Mouse (Mus musculus): Measurements from ENCODE around the gene Adamtsl1.

Gene Adamtsl1

DNA sequence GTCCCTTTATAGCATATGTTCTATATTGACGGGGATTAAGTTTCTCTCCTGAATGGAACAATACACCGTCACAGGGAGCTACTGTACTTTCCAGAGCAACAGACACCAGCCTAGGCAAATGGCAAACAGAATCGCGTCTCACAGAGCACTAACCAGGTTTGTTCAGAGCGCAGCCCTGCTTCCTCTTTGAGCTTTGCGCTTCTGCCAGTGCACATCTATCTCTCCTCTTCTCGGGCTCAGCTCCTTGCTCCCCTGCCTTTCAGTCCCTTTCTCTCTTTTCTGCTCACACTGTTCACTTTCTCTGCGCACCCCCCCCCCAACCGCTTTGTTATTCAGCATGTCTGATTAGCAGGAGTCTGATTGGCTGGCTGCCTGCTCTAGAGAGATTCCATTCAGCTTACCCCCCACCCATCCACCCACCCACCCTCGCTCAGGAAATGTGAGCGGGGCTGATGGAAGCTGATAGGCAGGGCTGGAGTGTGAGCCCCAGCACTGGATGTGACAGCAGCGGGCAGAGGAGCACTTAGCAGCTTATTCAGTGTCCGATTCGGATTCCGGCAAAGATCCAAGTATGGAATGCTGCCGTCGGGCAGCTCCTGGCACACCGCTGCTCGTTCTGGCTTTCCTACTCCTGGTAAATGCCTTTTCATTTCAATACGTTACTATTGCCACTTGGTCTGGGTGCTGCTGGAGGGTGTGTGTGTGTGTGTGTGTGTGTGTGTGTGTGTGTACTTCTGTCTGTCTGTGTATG, 539.7 kb downstream of the Adamtsl1 start:
- no peak for DNase-seq (ENCODE audit: low spot score)

DNA sequence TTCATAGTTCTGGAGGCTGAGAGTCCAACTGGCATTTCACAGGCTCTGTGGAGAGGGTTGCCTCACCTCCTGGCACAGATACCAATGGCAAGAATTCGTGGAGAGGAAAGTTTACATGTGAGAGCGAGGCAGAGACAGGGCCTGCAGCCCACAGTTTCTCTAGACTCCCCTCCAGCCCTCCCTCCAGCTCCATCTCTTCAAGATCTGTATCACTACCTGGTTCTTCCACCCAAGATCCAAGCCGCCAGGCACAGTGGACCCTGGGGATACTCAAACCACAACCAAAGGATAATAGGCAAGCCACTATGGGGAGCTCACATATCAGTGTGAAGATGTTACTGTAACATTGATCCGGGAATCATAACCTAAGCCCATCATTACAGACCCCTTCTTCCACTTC, 546.6 kb downstream of the Adamtsl1 start:
- DNase-seq (ENCODE audit: low spot score) = no peak

DNA sequence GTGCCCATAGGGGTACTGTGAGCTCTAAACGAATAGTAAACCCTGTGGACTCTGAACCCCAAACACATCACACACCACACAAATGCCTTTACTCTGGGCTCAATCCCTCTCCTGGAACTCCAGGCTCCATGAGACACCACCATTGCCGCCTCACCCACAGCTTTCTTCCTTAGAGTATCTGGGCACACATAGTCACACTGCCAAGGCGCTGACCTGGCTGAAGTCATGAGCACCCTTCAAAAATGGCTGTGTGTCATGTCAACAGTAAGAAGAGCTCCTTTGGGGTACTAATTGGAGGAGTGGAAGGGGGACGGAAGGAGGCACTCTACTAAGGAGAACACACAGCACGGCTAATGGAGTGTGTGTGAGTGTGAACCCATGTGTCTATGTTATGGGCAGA, 554.4 kb downstream of the Adamtsl1 start:
- no peak for DNase-seq (ENCODE audit: low spot score)

DNA sequence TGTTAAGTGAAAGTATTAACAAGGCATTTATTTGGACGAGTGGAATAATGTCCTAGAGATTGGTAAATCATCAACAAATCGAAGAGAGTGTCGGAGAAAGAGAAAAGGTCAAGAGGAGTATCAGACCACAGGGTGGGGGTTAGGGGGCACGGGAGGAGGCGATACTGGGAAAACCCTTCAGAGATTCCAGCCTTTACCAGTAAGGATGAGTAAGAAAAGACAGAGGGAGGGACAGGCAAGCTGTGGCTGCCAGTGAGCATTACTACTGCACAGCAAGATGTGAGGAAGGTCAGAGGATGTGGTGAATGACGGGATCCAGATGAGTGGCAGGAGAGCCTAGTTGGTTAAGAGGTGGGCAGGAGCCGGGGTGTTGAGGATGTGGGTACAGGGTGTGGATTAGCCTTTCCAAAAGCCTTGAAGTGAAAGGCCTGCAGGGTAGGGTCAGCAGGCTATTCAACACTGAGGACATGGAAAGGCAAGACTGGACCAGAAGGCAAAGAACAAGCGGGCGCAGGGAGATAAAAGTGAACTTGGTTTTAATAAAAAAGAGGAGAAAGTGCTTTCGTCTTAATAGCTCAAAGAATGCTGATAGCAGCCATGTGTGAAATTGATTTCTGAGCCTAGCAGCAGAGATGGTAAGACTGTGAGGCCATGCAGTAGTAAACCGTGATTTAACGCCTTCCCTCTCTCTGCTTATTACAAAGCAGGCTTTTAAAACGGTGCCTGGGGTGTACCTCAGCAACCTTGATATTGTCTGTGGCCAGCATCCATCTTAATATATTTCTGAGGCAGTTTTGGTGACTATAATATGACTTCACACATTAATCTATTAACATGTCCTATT, 555.1 kb downstream of the Adamtsl1 start:
- no peak for DNase-seq (ENCODE audit: low spot score)

DNA sequence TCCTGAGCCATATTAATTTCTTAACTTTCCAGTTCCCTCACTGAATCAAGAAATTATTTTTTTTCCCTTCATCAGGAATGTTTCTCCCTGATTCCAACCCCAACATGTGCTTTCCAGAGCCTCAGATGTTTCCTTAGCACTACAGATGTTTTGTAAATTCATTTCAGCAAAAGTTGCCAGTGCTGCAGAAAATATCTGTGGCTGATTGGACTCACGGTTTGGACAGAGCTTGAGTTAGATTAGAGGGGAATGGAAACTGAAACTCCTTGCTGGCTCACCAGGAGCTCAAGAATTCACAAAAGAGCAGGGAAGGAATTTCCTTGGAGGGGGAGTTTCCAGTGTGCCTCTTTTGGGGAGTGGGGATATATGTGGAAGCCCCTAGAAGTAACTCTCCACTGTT, 560.9 kb downstream of the Adamtsl1 start:
- no peak for DNase-seq (ENCODE audit: low spot score)

DNA sequence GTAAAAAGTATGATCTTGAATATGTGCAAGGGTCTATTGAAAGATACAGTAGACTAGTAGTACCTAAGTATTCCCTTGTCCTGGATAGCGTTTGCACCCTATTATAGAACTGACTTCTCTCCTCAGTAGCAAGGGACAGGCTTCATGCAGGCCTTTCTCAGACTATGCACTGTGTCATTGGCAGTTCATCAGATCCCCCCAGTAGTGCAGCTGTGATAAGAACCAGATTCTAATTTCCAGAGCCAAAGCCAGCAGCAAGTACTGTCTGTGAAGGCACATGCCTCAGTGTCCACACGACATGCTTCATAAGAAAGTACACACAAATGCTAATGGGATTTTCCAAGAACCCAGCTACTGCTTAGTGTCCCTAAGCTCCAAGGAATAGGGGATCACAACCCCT, 563.4 kb downstream of the Adamtsl1 start:
- DNase-seq (ENCODE audit: low spot score) = no peak

DNA sequence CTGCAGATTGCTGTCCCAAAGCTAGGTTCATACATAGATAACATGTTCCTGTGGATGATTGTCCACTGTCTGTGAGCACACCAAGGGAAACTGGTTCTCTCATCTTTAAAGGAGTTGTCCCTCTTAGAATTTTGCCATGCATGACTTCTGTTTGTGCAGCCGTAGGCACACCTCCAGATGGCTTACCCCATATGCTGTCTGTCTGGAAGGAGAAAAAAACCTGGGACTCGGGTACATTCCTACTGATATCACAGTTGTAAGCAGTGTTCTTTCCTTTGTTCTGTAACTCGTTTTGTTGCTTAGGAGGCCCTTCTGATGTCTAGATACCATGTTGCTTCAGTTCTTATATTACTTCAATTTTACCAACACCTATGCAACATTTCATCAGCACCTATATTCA, 563.9 kb downstream of the Adamtsl1 start:
- DNase-seq (ENCODE audit: low spot score) = no peak

DNA sequence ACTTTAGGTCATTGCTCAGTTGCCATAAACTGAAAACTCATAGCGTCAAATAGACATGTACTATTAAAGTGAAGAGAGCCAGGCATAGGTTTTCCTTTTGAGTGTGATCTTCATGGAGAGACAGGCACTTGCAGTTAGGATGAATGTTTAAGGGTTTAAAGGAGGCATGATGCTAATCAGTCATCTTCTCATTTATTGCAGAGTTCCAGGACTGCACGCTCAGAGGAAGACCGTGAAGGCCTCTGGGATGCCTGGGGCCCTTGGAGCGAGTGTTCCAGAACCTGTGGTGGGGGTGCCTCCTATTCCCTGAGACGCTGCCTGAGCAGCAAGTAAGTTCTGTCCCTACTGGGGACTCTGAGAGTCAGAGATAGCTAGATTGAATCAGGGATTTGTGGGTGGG, 573.5 kb downstream of the Adamtsl1 start:
- no peak for DNase-seq (ENCODE audit: low spot score)

DNA sequence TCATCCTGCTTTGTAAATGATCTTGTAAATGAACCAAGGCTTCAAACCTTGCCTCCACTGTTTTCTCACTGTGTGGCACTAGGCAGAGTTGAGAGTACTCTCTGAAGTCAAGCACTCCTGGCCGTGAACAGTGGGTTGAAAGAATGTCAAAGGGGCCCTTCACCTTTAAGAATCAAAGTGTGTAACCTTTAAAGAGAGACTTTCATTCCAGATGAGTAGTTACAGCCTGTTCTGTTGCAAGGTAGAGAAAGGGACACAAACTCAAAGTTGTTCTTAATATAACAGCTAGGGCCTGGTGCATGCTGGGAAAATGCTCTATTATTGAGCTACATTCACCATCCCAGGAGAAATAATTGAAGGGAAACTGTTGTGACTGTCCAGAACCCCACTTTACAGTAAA, 589.2 kb downstream of the Adamtsl1 start:
- no peak for DNase-seq (ENCODE audit: low spot score)

DNA sequence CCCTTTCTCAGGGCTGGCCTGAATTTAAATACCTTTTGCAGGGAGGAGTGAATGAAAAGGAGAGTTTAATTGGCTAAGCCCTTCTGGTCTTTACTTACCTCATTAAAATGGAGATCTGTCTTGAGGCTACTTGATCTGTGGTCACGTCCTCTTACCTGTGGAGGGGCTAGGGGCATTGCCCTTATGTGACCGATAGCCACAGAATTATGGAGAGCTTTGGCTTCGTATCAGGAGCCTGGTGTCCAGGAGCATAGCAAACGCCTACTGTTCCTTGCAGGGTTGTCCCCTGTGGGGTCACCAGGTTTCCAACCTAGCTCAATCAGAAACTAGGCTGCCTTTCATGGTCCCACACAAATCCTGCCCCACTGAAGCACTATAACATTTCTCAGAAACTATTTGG, 594.4 kb downstream of the Adamtsl1 start:
- DNase-seq (ENCODE audit: low spot score) = no peak

DNA sequence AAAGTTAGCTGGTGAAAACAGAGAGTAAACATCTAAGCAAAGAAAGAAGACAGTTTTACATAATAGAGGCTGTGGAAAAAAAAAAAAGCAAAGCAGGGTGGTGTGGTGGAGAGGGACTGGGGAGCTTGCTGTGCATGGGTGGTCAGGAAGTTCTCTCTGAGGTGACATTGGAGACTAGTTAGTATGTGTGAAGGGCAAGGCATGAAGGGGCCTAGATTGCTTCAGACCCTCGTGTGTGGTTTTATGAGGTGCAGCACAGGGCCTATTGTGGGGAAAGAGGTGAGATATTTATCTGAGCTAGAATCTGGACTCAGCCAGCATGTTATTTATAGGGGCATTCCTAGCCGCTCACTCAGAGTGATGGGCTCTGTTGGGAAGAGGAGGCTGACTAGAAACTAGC, 605.1 kb downstream of the Adamtsl1 start:
- DNase-seq (ENCODE audit: low spot score) = no peak

DNA sequence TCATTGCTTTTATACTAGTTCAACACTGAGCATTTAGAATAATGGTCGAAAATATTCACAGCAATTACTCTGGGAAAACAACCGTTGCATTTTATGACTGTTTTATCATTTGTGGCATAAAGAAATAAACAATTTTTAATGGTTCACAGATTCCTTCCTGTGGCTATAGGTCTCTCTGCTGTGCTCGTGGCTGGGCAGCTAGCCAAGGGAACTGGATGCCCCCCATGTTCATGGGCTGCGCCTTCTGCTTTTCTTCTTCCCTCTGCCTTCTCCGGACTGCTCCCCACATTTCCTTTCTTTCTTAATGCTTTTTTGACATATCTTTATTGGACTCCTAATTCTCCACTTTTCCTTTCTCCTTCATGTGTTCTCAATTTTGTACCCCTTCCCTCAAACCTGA, 608.5 kb downstream of the Adamtsl1 start:
- DNase-seq (ENCODE audit: low spot score) = no peak

DNA sequence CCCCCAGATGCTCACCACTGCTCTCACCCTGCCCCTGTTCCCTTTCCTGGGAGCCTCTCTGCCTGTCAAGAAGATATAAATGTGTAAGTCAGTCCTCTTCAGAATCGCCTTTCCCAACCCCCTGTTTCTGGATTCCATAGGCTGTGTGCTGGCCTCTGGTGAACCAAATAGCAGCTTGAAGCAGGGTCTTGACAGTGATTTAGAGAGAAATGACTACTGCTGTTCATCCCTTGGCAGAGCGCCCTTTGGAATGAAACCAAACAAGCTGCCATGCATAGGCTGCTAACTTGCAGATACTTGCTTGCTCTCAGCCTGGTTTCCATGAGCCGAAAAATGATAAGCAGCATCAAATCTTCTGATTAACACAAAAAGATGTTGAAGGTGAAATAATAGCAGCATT, 610.4 kb downstream of the Adamtsl1 start:
- no peak for DNase-seq (ENCODE audit: low spot score)

DNA sequence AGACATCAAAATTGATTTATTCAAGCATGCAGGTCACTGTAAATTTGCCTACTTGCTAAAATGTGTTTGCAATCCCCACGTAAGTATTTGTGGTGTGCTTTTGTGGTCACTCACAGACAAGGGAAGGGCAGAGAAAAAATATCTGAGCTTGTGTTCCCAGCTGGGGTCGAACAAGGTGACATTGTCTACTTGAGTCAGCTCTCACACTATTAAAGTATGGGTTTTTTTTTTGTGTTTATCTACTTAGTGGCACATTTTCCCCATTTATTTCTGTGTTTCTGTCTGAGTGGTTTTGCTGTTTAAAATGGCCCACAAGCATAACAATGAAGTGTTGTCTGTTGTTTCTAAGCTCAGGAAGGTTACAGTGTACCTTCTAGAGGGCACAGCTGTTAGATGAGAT, 612.7 kb downstream of the Adamtsl1 start:
- no peak for DNase-seq (ENCODE audit: low spot score)

DNA sequence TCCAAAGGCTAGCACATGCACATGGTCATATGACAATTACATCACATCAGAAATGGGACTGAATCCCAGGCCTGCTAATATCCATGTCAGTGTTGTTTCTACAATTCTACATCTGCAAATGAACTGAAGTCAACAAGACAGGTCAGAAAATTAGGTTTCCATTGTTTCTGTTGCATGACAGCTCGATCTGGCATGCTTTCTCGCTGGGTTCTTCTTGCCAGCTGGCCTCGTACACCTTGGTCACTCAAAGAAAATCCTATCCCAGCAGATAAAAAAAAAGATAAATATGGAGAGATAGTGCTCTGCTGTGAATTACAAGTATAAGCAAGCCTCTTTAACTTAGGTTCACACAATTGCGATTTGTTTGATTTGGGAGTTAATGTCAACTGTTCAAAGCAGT, 644.6 kb downstream of the Adamtsl1 start:
- no peak for DNase-seq (ENCODE audit: low spot score)

DNA sequence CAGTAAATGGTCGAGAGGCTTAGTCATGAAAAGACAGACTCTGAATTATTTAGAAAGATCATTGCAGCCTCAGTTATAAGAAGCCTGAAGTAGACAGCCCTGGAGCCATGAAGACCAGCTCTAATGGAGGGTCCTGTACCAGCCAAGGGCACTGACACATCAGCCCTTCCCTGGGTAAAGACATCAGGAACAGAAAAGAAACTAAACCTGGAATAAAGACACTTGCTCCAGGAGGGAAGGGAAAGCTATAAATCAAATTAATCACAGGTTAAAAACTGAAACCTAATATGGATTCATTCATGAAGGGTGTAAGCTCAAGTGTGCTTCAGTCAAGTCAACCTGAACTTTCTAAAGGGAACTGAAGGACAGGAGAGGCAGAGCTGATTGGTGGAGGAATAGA, 645.4 kb downstream of the Adamtsl1 start:
- no peak for DNase-seq (ENCODE audit: low spot score)

DNA sequence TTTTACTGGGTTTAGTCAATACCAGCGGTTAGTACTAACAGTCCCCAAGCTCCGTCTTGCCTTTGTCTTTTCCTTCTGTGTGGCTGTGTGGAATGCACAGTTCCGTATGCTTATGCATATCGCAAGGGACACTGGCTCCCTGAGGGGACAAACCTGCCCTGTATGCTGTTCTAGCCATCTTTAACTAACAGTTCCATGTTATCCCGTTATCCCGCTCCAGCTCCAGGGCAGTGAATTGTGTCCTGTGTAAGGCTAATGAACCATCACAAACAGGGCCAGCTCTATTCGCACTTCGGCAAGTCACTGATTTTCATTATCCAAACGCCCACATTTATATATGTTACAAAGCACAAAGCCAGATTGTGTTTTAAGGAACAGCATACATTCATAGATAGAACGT, 656.8 kb downstream of the Adamtsl1 start:
- no peak for DNase-seq (ENCODE audit: low spot score)

DNA sequence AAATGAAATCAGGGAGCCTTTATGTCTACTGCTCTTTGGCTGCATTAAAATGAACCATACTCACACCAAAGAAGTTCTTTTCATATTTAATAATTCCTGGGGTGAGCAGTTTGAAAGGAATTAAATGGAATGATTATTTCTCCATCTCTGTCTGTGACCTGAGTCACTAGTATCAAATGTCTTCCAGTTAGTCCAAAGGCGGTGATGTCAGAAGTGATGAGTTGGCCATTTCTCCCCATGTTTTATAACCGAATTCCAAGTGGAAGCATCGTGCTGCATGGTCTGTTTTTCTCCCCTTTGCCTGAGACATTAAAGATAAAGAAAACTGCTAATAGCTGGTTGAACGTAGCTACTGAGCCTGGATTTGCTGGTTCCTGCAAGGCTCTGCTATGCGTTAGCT, 657.5 kb downstream of the Adamtsl1 start:
- DNase-seq (ENCODE audit: low spot score) = no peak

DNA sequence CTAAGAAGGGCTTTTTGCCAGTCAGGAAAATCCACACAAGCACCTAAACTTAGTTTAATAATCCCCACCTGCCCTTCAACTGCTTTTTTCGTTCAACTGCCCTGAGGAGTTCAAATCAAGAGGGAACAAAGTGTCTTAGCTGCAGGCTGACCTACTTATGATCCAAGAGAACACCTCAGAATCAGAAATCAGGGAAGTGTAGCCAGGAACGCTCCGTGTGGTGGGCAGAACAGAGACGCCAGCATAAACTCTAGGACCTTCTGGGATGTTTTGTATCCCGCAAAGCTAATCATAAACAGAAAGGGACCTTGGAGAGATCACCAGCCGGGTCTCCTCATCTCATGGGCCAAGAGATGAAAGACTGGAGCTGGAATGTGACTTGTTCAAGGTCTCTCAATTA, 663.5 kb downstream of the Adamtsl1 start:
- no peak for DNase-seq (ENCODE audit: low spot score)

DNA sequence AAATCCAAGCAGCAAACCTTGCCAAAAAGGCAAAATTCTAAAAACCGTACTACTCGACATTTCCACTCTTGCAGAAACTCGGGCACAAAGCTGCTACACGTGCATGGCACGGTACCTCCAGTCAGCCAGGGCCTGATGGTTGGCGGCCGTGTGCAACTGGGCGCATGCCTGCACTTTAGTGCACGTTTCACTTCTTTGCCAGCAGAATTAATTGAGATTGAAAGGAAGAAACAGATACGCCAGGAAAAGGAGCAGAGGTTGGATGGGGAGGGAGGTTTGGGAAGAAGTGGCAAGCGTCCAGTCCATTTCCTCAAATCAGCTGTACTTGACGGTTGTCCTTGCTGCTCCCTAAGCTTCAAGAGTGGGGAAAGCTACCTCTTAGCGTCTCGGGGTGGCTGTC, 664.1 kb downstream of the Adamtsl1 start:
- DNase-seq (ENCODE audit: low spot score) = no peak

DNA sequence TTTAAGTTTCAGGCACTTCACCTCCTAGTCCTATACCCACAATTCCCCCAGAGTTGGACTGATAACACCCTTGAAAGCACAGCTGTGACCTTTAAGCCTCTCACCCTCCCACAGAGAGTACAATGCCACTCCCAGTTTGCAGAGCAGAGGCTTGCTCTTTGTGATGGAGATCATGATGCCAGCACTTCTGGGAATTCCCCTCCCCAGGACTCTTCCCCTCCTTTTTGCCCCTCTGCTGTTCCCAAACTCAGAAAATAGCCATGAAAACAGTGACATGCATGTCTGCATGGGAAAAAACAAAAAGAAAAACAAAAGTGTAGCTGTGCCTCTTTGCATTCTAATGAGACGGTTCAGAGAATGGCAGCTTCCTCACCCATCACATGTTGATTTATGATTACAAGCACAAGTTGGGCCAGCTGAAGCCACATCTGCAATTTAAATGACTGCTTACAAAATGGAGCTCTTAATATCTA, 669.8 kb downstream of the Adamtsl1 start:
- DNase-seq (ENCODE audit: low spot score) = no peak

DNA sequence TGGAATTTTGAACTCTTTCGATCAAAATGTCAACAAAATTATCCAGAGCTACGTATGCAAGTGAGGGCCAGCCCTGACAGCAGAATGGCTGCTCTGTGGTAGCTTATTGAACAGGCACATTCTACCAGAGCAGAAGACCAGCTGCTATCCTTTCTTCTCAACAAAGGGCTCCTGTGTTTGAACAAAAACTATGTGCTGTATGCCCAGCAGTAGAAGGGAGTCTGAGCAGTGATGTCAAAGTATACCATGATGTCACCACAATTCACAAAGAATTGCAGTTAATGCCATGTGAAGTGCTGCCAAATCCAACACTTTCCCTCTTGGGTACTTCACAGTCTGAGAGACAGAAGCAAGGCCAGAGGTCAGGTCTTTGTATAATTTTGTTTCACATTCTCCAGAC, 675.9 kb downstream of the Adamtsl1 start:
- no peak for DNase-seq (ENCODE audit: low spot score)

DNA sequence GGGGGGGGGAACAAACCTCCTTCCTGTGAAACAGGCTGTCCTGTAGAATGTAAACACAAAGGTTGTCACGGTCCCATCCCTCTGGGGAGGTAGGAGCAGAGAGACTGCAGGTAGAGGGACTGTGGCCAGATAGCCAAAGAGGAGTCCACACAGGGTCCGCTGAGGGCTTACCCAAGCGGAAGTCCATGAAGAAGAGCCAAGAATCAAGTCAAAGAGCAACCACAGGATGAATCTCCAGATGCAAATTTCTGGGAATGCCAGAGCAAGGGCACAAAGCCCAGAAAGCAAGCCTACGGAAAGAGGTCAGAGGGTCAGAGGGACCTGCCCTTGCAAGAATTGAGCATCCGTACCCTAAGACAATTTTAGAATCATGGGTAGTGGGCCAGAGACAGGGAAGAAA, 677.2 kb downstream of the Adamtsl1 start:
- DNase-seq (ENCODE audit: low spot score) = no peak

DNA sequence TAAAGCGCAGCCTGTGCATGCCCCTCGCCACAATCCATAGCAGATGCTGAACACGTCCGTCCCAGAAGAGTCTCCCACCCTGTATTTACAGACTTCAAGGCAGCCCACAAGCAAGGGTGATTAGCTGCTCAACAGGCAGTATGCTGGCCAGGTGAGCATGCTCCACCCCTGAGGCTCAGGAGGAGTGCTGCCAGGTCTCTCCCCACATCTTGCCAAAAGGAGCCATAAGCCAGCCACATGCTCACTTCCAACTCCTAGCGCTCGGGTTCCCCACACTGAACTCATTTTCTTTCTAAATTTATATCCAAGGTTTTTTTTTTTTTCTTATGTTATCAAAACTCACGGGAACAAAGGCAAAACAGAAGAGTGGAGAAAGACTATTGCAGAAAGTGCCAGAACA, 687.8 kb downstream of the Adamtsl1 start:
- no peak for DNase-seq (ENCODE audit: low spot score)

Data from c-Kit-positive CD71-positive TER-119-positive erythroid progenitor cells, embryonic 14.5 days (primary cell).